Mouse (Mus musculus) left cerebral cortex, adult 2 months (tissue): ENCODE results near the gene Mapk7. TPM values are rescaled to one million over a fixed set of nuclear protein-coding genes. Genes with fewer than 3 reads are reported as not detected.

Experiments
- DNase-seq, 2 experiments: peaks; one replicate each; pipeline ENCODE4 v3.0.0; 2021 to 2022; ENCODE audit warnings: low spot score in 2 of 2, mixed read lengths in 1 of 2; ENCODE audit errors: extremely low spot score in 1 of 2
- H3K27ac ChIP-seq: fragments of 200-600 bp; 2 replicates; pipeline ENCODE4 v1.8.1; 2022
- H3K4me3 ChIP-seq: fragments of 200-600 bp; 2 replicates; pipeline ENCODE4 v1.8.1; 2022
- CTCF ChIP-seq: fragments of 200-600 bp; IDR thresholded peaks from 2 replicates; pipeline ENCODE4 v1.8.1; 2022; ENCODE audit warnings: antibody characterized with exemption, mild to moderate bottlenecking, moderate library complexity
- intact Hi-C: fragments of 180-260 bp; cut with DNase I; formaldehyde crosslinking; loops from one replicate; pipeline ENCODE4 v1.15.1; 2025
- total RNA-seq, 2 experiments: library from RNA; stranded (reverse); gene quantifications; 2 replicates each; pipeline ENCODE4 v1.2.3; 2021

The Mapk7 gene
- total RNA-seq, 2 experiments from 2014 or later: 19.8 to 20.3 TPM

GRCm38 (mm10) chr11:61518871-61519270 lies 24.7 kb upstream of the Mapk7 start:
- intact Hi-C loops: no loop called here
- no peak for TF ChIP-seq CTCF
- Histone ChIP-seq H3K27ac (no peak overlapping the region), H3K4me3 (no peak overlapping the region)
- DNase-seq: no peak

GRCm38 (mm10) chr11:61517971-61518370 lies 23.8 kb upstream of the Mapk7 start:
- intact Hi-C loops: no loop called here
- Histone ChIP-seq H3K27ac (no peak overlapping the region; the same call in 1 of the 2 replicates), H3K4me3 (no peak overlapping the region)
- DNase-seq: no peak
- no peak for TF ChIP-seq CTCF

- TF ChIP-seq CTCF: peak; percentile 60
- H3K4me3 ChIP-seq: no peak overlapping the region
- DNase-seq: no peak
- intact Hi-C loops: loop anchor here (5.0 kb wide), 1 partner anchor 197 kb away; no protein-coding TSS in a partner anchor
- H3K27ac ChIP-seq: no peak overlapping the region
Measured at GRCm38 (mm10) chr11:61514953-61515352, 20.7 kb upstream of the Mapk7 start.

- peak; percentile 96 to 97 for DNase-seq
- intact Hi-C loops: loop anchor here (1.0 to 10.0 kb wide), 7 partner anchors 73 to 400 kb away; partner anchors contain the start of gene Epn2
- H3K4me3 ChIP-seq: peak within 1 kb of the TSS; percentile 90
- H3K27ac ChIP-seq: peak within 1 kb of the TSS; percentile 97
- TF ChIP-seq CTCF: peak; percentile 91
Measured at GRCm38 (mm10) chr11:61504713-61505257, 10.6 kb upstream of the Mapk7 start, which contains the start of gene B9d1. TSS of gene B9d1 (plus strand) at chr11:61505144.

- DNase-seq: no peak
- no peak overlapping the region; the same call in 1 of the 2 replicates for H3K4me3 ChIP-seq
- TF ChIP-seq CTCF: no peak
- intact Hi-C loops: loop anchor here (1.0 to 10.0 kb wide), 5 partner anchors 89 to 399 kb away; no protein-coding TSS in a partner anchor
- H3K27ac ChIP-seq: peak overlapping the region; percentile 97
Measured at GRCm38 (mm10) chr11:61503933-61504332, 9.7 kb upstream of the Mapk7 start.

- intact Hi-C loops: no loop called here
- no peak for DNase-seq
Measured at GRCm38 (mm10) chr11:61498736-61499504, 4.7 kb upstream of the Mapk7 start.

GRCm38 (mm10) chr11:61497490-61497889 lies 3.3 kb upstream of the Mapk7 start:
- Histone ChIP-seq H3K27ac (no peak overlapping the region), H3K4me3 (no peak overlapping the region)
- no peak for TF ChIP-seq CTCF
- no peak for DNase-seq
- intact Hi-C loops: no loop called here

More at GRCm38 (mm10) chr11:61498736-61499504, 4.7 kb upstream of the Mapk7 start:
- Histone ChIP-seq H3K4me3 (no peak overlapping the region), H3K27ac (no peak overlapping the region; the same call in 1 of the 2 replicates)
- TF ChIP-seq CTCF: no peak

GRCm38 (mm10) chr11:61495528-61495927 lies 1.3 kb upstream of the Mapk7 start:
- no peak for TF ChIP-seq CTCF
- no peak for DNase-seq
- H3K27ac ChIP-seq: no peak overlapping the region
- no peak overlapping the region for H3K4me3 ChIP-seq
- intact Hi-C loops: no loop called here

- intact Hi-C loops: loop anchor here (1.0 kb wide), 1 partner anchor 39 kb away; the partner anchor contains the start of gene Rnf112
- Histone ChIP-seq H3K27ac (peak overlapping the region; percentile 50), H3K4me3 (peak overlapping the region; percentile 80)
- TF ChIP-seq CTCF: no peak
- peak in 1 of 2 experiments; percentile 45 for DNase-seq
Measured at GRCm38 (mm10) chr11:61493525-61494128, 579 bp downstream of the Mapk7 start.

GRCm38 (mm10) chr11:61492749-61493401 lies 1.3 kb downstream of the Mapk7 start:
- peak overlapping the region; percentile 80 for H3K4me3 ChIP-seq
- H3K27ac ChIP-seq: peak overlapping the region; percentile 50
- no peak for DNase-seq
- intact Hi-C loops: loop anchor here (1.0 kb wide), 1 partner anchor 39 kb away; the partner anchor contains the start of gene Rnf112
- no peak for TF ChIP-seq CTCF

- no peak overlapping the region for H3K27ac ChIP-seq
- DNase-seq: no peak
- no peak overlapping the region for H3K4me3 ChIP-seq
- intact Hi-C loops: no loop called here
- no peak for TF ChIP-seq CTCF
Measured at GRCm38 (mm10) chr11:61490944-61491520, 3.2 kb downstream of the Mapk7 start.
